Mouse (Mus musculus) bone marrow macrophage, adult 2 months (primary cell): ENCODE results near the gene Vac14. TPM values are rescaled to one million over a fixed set of nuclear protein-coding genes. Genes with fewer than 3 reads are reported as not detected.

Experiments used
- H3K27ac ChIP-seq: 2 replicates; pipeline ENCODE4 v1.5.1; 2012; ENCODE audit warnings: low read depth, low read length; ENCODE audit not compliant: insufficient read depth
- H3K4me1 ChIP-seq: 2 replicates; pipeline ENCODE4 v1.6.1; 2012; ENCODE audit warnings: low read length; ENCODE audit not compliant: control insufficient read depth, insufficient read depth
- H3K4me3 ChIP-seq: 2 replicates; pipeline ENCODE4 v1.5.1; 2012; ENCODE audit warnings: mild to moderate bottlenecking, low read length, moderate library complexity; ENCODE audit not compliant: insufficient read depth
- CTCF ChIP-seq: IDR thresholded peaks from 2 replicates; pipeline ENCODE4 v1.5.1; 2012; ENCODE audit warnings: low read depth, mild to moderate bottlenecking, low read length, moderate library complexity
- POLR2A ChIP-seq: IDR thresholded peaks from 2 replicates; pipeline ENCODE4 v1.6.1; 2012; ENCODE audit warnings: mild to moderate bottlenecking, low read depth, low read length, borderline replicate concordance
- polyA plus RNA-seq: library from polyadenylated mRNA; stranded (reverse); fragments of >200 nt; gene quantifications from 2 replicates; pipeline ENCODE4 v1.2.4, GENCODE M21; 2012; ENCODE audit not compliant: missing spikeins, insufficient read depth, insufficient read length

Gene Vac14
- polyA plus RNA-seq, 1 experiment: 32.9 TPM

DNA sequence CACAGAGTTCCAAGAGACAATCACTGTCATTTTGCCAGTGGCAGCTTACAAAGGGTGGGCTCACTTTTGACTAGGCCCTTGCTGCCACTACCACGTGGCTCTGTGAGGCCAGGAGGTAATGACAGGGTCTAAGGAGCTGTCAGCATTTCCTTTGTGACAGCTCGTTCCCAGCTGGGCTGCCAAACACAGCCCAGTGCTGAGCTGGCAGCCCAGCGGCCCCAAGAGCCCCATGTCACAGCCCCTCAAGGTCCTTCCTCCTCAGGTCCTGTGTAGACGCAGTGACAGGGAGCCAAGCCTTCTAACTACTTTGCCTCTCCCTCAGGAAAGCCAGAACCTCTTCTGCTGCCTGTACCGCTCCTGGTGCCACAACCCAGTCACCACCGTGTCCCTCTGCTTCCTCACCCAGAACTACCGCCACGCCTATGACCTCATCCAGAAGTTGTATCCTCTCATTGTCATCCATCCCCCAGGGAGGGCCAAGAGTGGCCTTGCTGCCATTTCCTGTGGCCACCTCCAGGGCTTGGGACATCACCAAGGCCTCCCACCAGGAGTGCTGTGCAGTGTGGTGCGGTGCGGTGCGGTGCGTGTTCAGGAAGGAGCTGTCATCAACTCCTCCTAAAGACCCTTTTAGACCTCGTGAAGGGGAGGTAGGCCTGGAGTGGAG lies 93.0 kb downstream of the Vac14 start:
- Histone ChIP-seq H3K4me1 (no peaks in the 10 kb centered on the region), H3K27ac (no peak overlapping the region), H3K4me3 (no peak overlapping the region)
- TF ChIP-seq POLR2A (no peak), CTCF (no peak)

DNA sequence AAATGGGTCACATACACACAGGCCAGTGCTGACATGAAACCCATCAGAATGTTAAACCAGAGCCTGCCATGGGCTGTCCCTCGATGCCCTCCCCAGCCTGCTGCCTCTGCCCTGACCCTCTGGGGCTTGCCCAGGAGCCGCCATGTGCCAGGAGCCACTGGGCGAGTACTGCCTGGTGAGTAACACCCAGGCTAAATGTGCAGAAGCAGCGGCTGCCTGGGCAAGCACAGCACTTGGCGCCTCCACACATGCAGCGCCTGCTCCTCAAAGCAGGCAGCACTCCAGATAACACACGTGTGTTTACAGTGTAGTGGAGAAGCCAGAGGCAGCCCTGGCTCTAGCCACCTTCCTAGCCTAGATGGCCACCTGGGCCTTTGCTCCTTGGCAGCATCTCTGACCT lies 94.7 kb downstream of the Vac14 start:
- H3K27ac ChIP-seq: no peak overlapping the region
- H3K4me1 ChIP-seq: no peaks in the 10 kb centered on the region
- no peak for TF ChIP-seq CTCF
- no peak for TF ChIP-seq POLR2A
- H3K4me3 ChIP-seq: no peak overlapping the region

DNA sequence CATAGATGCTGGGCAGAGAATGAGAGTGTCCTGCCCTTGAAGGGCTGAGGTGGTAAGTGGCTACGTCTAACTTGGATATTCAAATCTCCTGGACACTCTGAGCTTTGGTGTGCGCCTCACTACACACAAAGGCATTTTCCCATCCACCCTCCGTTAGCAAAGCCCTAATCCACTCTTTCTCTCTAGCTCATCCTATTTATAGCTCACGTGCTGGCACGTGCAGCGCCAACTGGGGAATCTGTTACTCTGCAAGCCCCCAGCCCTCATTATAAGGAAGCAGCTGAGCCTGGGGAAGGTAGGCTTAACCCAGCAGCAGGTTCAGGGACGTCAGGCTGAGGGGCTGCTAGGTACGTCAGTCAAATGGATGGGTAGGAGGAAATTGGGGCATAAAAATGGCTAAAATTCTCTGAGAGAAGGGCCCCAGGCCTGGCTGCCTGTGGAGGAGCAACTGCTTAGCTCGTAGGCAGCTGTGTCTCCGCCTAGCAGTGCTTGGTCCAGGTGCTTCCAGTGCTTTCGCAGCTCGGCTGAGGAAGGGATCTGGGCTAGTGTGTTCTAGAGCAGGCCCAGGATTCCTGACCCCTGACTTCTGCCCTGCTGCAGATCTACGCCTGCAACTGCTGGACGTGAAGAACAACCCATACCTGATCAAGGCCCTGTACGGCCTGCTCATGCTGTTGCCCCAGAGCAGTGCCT lies 96.6 kb downstream of the Vac14 start:
- H3K4me3 ChIP-seq: no peak overlapping the region

DNA sequence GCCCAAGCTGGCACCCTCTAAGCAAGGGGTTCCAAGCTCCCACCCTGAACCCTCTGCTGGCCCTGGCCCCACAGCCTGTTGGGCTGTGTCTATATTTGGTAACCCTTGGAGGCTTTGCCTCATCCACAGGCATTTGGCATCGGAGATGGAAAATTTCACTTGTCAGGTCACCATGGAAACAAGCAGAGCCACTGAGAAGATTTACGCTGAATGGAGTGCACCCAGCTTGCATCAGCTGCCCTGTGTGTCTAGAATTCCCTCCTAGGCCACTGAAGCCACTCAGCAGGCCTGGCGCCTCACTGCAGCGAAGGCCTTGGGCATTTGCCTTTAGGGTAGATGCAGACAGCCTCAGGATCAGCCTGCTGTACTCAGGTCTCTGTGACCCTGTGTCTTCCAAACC lies 97.7 kb downstream of the Vac14 start:
- Histone ChIP-seq H3K4me3 (no peak overlapping the region), H3K4me1 (no peaks in the 10 kb centered on the region), H3K27ac (no peak overlapping the region)
- TF ChIP-seq CTCF: no peak
- no peak for TF ChIP-seq POLR2A

More for the DNA sequence above, 96.6 kb downstream of the Vac14 start:
- Histone ChIP-seq H3K27ac (no peak overlapping the region), H3K4me1 (no peaks in the 10 kb centered on the region)
- TF ChIP-seq CTCF (no peak), POLR2A (no peak)

DNA sequence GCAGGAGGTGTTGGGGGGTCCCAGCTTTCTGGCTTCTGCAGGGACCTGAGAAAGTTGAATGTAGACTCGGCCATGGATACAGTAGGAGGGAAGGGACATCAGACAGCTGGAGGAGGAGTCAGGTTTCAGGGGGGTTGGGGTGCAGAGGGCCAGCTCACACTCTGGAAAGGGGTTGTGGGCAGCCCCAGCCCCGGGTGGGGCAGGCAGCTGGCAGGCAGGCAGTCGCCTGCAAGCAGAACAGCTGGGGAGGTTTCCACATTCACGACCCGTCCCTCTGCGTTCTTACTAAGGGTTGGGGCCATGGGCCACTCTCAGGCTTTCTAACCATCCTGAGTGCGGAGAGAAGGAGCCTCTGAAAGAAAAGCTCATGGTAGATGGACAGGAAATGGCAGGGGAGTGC lies 98.7 kb downstream of the Vac14 start:
- H3K4me1 ChIP-seq: no peaks in the 10 kb centered on the region
- TF ChIP-seq POLR2A: no peak
- H3K4me3 ChIP-seq: no peak overlapping the region
- H3K27ac ChIP-seq: no peak overlapping the region

DNA sequence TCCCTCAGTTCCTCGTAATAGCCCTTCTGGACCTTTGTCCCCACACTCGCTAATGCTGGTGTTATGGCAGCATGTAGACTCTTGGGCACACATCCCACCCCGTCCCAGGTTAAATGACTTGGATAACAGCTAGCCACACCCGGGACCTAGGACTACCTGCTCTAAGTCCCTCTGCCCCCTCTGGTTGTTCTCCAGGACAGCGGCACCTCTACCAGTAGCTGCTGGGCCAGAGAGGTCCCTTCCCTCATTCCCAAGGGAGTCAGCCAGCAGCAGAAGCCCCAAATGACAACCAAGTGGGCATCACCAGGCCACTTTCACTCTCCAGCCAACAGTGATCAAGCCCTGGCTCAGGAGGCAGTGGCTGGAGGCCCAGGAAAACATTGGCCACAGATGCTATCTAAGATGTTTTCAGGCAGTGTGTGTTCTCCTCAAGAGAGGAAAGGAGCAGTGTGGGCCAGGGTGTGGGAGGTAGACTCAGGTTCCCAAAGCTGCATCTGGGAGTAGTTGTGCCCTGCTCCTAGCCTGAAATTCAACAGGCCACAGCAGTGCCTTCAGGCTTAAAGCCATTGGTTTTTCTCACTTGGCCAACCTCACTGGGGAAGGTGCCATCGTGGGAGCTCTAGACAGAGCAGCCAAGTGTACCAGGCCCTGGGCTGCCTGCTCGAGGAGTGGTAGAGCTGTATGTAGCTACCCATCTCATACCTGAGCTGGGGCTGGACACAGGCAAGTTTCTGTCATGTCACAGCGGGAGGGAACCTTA lies 100.0 kb downstream of the Vac14 start:
- no peak overlapping the region for H3K4me3 ChIP-seq
- H3K27ac ChIP-seq: no peak overlapping the region

DNA sequence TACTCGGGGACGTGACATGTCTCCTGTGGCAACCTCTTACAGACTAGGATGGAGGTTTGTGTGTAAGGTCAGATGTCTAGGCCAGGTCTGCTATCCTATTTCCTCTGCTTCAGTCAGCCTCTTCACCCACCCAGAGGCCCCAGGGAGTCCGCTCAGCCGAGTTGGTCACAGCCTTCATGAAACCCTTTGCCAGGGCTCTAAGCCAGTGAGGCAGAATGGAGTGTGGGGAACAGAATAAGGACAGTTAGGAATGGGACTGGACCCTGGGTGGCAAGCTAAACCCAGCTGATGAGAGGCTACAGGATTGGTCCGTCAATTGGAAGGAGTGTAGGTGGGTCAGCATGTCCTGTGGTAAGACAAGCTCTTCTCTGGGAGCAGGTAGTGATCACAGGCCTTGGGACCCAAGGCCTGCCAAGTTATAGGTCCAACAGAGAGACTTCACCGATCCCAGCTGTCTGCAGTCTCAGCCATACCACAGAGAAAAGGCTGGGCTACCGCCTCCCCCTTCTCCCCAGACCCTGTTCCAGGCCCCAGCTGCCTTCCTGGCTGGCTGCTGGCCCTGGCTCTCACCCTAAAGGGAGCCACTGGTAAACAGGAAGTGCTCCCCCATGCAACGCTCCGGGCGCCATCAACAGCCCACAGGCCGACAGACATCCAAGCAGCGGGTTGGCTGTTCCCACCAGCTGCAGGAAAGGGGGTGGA lies 100.7 kb downstream of the Vac14 start:
- TF ChIP-seq POLR2A (no peak), CTCF (no peak)
- H3K4me3 ChIP-seq: no peak overlapping the region
- no peaks in the 10 kb centered on the region for H3K4me1 ChIP-seq
- no peak overlapping the region for H3K27ac ChIP-seq

More for the DNA sequence above, 100.0 kb downstream of the Vac14 start:
- no peaks in the 10 kb centered on the region for H3K4me1 ChIP-seq
- no peak for TF ChIP-seq POLR2A
- TF ChIP-seq CTCF: no peak

DNA sequence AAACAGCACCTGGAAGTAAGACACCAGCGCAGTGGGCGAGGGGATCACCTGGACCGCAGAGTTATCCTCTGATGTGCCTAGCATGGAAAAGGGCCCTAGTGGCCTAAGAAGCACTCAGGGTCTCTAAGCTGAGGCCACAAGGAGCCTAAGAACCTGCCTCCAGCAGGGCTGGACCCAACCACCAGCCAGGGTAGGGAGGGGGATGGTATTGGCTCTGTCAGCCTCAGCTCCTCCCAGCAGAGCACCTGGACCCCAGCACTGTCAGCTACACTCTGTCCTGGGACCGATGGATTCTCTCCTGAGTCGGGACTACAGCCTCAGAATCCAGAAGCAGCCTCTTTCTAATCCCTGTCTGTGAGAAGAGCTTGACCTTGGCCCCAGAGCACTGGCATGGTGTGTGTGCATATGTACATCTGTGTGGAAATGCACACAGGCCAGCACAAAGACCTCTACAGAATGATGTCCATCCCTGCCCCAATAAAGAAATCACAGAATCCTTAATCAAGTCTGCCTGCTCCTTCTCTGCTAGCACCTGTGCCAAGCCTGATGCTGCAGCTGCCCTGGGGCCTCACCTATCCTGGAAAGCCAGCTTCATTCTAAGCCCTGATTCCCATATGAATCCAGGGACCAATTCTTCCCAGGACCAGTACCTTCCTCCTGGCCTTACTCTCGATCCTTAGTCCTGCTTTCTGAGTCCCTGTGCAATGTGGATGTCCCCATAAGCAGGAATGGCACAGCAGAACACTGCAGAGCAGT lies 101.7 kb downstream of the Vac14 start:
- H3K27ac ChIP-seq: no peak overlapping the region
- TF ChIP-seq CTCF: no peak
- TF ChIP-seq POLR2A: no peak
- no peak overlapping the region for H3K4me3 ChIP-seq
- H3K4me1 ChIP-seq: no peaks in the 10 kb centered on the region
